Mouse (Mus musculus): ENCODE results near the gene Gjc1. TPM values are rescaled to one million over a fixed set of nuclear protein-coding genes. Genes with fewer than 3 reads are reported as not detected.

Gjc1 gene
- polyA plus RNA-seq, 1 experiment from 2014 or later, result 45.5 TPM

DNA sequence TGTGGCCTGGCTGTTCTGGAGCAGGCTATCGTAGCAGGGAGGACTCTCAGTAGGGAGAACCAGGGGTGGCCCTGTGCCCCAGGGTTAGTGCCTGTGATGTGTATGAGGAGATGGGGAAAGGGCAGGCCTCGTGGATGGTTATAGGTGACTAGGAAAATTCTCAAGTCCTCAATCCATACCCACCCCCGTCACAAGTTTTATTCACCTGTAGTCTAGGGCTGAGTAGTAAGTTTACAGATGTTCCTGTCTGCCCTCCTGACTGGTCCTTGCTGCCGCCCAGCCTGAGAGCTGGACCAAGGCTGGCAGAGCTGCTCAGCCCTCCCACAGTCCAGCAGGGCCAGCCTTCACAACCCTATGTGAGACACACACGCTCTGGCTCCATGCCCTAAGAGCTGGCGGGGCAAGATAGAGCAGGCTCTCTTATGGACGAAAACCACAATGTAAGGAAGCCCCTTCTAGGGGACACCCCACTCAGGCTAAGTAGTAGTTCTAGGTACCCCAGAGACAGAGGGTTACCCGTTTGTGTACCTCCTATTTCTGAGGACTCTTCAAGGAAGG is 40.3 kb downstream of the Gjc1 start:
- no peak overlapping the region for H3K27ac ChIP-seq (ENCODE audit: low read length)
- no peak overlapping the region for H3K4me3 ChIP-seq (ENCODE audit: low read length)
- 70% methylated on average over 8 of the region's 8 CpGs for WGBS
- H3K36me3 ChIP-seq (ENCODE audit: control insufficient read depth, insufficient read depth), result no peaks in the 10 kb centered on the region
- H3K27me3 ChIP-seq (ENCODE audit: control insufficient read depth, insufficient read depth, low read length), result no peaks in the 10 kb centered on the region
- H3K4me1 ChIP-seq (ENCODE audit: control insufficient read depth, insufficient read depth, low read length), result peaks cover 53% of the 10 kb centered on the region
- no peak for ATAC-seq (replicated peaks; ENCODE audit: extremely low read depth, insufficient read depth, low FRiP score)
- no peak overlapping the region for H3K4me2 ChIP-seq (ENCODE audit: low read depth, low read length)
- H3K9ac ChIP-seq (ENCODE audit: low read length), result no peak overlapping the region; the same call in 1 of the 2 replicates
- H3K9me3 ChIP-seq (replicated peaks; ENCODE audit: control insufficient read depth, low read length), result no peaks in the 10 kb centered on the region

DNA sequence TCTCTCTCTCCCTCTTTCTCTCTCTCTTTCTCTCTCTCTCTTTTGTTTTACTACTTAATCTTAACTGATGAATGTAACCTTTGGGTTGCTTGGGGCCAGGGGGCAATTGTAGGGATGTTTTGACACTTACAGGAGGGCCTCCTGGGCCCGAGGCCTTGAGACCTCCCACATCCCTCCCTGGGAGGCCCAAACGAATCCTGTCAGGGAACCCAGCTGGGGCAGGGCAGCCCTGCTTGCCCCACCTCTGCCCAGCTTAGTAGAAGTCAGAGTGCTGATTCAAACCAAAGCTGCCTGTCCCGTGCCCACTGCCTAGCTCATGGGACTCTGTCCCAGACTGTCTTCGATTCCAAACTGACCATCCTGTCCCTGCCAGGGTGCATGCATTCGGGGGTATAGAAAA is 40.9 kb downstream of the Gjc1 start:
- Histone ChIP-seq H3K27ac (ENCODE audit: low read length) (no peak overlapping the region), H3K4me1 (ENCODE audit: control insufficient read depth, insufficient read depth, low read length) (peaks cover 49% of the 10 kb centered on the region)

DNA sequence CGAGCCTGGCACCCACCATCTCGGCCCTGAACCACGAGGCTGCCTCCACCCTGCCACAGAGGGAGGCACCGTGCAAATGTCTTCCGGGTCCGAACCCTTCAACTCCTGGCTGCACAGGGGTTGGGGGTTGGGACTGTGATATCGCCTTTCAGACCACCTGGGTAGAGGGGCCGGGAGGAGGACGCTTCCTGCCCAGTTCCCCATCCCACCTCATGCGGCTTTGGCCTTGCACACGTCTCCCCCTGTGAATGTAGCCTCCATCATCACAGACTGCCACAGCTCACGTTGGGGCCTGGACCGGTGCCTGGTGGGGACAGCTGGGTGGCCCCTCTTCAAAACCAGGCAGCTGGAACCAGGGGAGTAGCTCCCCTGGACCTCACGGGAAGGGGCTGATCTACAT is 41.3 kb downstream of the Gjc1 start:
- ATAC-seq (replicated peaks; ENCODE audit: extremely low read depth, insufficient read depth, low FRiP score), result no peak
- no peak overlapping the region for H3K27ac ChIP-seq (ENCODE audit: low read length)
- H3K36me3 ChIP-seq (ENCODE audit: control insufficient read depth, insufficient read depth), result no peaks in the 10 kb centered on the region
- H3K4me1 ChIP-seq (ENCODE audit: control insufficient read depth, insufficient read depth, low read length), result peaks cover 45% of the 10 kb centered on the region
- H3K27me3 ChIP-seq (ENCODE audit: control insufficient read depth, insufficient read depth, low read length), result no peaks in the 10 kb centered on the region
- peak overlapping the region; percentile 60; the same call in 1 of the 2 replicates for H3K4me2 ChIP-seq (ENCODE audit: low read depth, low read length)
- H3K9ac ChIP-seq (ENCODE audit: low read length), result peak overlapping the region; percentile 69
- no peaks in the 10 kb centered on the region for H3K9me3 ChIP-seq (replicated peaks; ENCODE audit: control insufficient read depth, low read length)
- 47% methylated on average over 14 of the region's 14 CpGs for WGBS
- H3K4me3 ChIP-seq (ENCODE audit: low read length), result no peak overlapping the region

More for the DNA sequence above, 40.9 kb downstream of the Gjc1 start:
- H3K9ac ChIP-seq (ENCODE audit: low read length), result no peak overlapping the region; the same call in 1 of the 2 replicates
- no peak overlapping the region for H3K4me3 ChIP-seq (ENCODE audit: low read length)
- no peaks in the 10 kb centered on the region for H3K9me3 ChIP-seq (replicated peaks; ENCODE audit: control insufficient read depth, low read length)
- H3K27me3 ChIP-seq (ENCODE audit: control insufficient read depth, insufficient read depth, low read length), result no peaks in the 10 kb centered on the region
- H3K36me3 ChIP-seq (ENCODE audit: control insufficient read depth, insufficient read depth), result no peaks in the 10 kb centered on the region
- 55% methylated on average over 5 of the region's 5 CpGs for WGBS
- H3K4me2 ChIP-seq (ENCODE audit: low read depth, low read length), result no peak overlapping the region
- no peak for ATAC-seq (replicated peaks; ENCODE audit: extremely low read depth, insufficient read depth, low FRiP score)

DNA sequence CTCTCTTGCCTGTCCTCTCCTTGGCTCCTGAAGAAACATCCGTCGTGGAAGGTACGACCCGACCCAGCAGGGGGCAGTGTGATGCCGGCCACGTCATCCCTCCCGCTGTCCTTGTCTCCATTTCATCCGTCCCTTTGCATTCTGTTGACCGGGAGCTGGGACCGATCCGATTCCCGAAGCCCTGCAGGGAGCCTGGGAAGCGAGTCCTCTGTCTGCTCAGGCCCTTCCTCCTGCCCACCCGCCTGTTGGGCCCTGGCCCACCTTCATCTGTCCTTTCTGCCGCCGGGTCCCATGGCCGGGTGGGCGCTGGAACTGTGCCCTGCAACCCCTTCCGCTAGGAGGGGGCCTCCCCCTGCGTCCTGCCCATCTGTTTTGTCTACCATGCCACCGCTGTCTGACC is 41.9 kb downstream of the Gjc1 start:
- Histone ChIP-seq H3K4me3 (ENCODE audit: low read length) (peak overlapping the region; percentile 40), H3K36me3 (ENCODE audit: control insufficient read depth, insufficient read depth) (no peaks in the 10 kb centered on the region), H3K4me1 (ENCODE audit: control insufficient read depth, insufficient read depth, low read length) (peaks cover 40% of the 10 kb centered on the region), H3K27ac (ENCODE audit: low read length) (no peak overlapping the region), H3K9ac (ENCODE audit: low read length) (peak overlapping the region; percentile 69), H3K27me3 (ENCODE audit: control insufficient read depth, insufficient read depth, low read length) (no peaks in the 10 kb centered on the region), H3K4me2 (ENCODE audit: low read depth, low read length) (peak overlapping the region; percentile 60), H3K9me3 (replicated peaks; ENCODE audit: control insufficient read depth, low read length) (no peaks in the 10 kb centered on the region)
- peak; percentile 15; the same call in 1 of the 2 replicates for ATAC-seq (replicated peaks; ENCODE audit: extremely low read depth, insufficient read depth, low FRiP score)
- WGBS, result 19% methylated on average over 21 of the region's 21 CpGs

DNA sequence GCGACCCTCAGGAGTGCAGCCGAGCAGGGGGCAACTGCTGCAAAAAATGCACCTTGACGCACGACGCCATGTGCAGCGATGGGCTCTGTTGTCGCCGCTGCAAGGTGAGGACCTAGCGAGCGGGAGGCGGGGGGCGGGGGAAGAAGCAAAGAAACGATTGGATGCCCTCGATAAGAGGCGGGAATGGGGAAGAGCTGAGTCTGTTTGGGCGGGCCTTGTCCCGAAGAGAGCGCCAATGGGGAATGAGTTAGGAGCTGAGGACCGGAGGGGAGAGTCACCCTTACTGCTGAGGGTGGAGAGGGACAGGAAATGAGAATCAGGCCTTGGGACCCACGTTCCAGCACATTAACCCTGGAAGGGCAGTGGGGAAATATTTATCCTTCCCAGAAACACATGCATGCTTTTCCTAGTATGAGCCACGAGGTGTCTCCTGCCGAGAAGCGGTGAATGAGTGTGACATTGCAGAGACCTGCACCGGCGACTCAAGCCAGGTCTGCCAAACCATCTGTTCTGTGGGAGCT is 44.8 kb downstream of the Gjc1 start:
- H3K36me3 ChIP-seq (ENCODE audit: control insufficient read depth, insufficient read depth), result no peaks in the 10 kb centered on the region
- H3K4me1 ChIP-seq (ENCODE audit: control insufficient read depth, insufficient read depth, low read length), result peaks cover 32% of the 10 kb centered on the region
- 1% methylated on average over 25 of the region's 25 CpGs for WGBS
- peak; percentile 80 for ATAC-seq (replicated peaks; ENCODE audit: extremely low read depth, insufficient read depth, low FRiP score)
- peak overlapping the region; percentile 74 for H3K9ac ChIP-seq (ENCODE audit: low read length)
- no peaks in the 10 kb centered on the region for H3K27me3 ChIP-seq (ENCODE audit: control insufficient read depth, insufficient read depth, low read length)
- peak overlapping the region; percentile 64 for H3K4me3 ChIP-seq (ENCODE audit: low read length)
- peak overlapping the region; percentile 94 for H3K4me2 ChIP-seq (ENCODE audit: low read depth, low read length)
- H3K9me3 ChIP-seq (replicated peaks; ENCODE audit: control insufficient read depth, low read length), result no peaks in the 10 kb centered on the region
- peak overlapping the region; percentile 59 for H3K27ac ChIP-seq (ENCODE audit: low read length)

DNA sequence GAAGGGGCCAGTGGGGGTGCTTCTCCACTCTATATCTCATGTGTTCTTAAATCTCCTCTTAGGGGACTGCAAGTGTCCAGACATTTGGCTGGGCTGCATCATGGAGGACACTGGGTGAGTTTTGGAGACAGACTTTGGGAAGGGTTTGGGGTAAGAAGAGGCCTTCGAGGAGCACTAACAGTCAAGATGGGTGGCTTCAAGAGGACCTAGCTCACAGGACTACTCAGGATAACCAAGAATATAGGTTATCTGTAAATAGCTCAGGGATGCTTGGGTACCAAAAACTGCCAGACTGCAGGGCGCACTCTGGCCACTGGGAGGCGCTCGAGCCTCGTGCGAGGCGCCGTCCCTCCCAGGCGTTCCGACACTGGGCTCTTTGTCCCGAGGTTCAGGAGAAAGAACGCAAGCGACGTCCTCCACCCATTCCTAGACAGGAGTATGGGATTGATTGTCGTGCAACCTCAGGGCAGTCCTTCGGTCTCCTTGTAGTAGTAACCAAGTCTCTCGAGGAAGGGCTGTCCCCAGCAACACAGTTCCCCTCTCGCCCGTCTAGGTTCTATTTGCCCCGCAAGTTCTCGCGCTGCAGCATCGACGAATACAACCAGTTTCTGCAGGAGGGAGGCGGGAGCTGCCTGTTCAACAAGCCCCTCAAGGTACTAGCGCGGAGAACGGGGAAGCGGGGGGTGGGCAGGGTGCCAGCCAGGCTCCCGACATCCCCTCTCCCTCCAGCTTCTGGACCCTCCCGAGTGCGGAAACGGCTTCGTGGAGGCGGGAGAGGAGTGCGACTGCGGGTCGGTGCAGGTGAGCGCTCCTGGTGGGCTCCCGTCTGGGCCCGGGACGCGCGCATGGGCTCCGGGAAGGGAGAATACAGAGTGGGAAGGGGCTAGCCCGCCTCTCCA is 45.5 kb downstream of the Gjc1 start:
- Histone ChIP-seq H3K4me1 (ENCODE audit: control insufficient read depth, insufficient read depth, low read length) (peaks cover 27% of the 10 kb centered on the region), H3K4me3 (ENCODE audit: low read length) (peak overlapping the region; percentile 64), H3K27ac (ENCODE audit: low read length) (peak overlapping the region; percentile 59), H3K4me2 (ENCODE audit: low read depth, low read length) (peak overlapping the region; percentile 94), H3K27me3 (ENCODE audit: control insufficient read depth, insufficient read depth, low read length) (no peaks in the 10 kb centered on the region), H3K36me3 (ENCODE audit: control insufficient read depth, insufficient read depth) (no peaks in the 10 kb centered on the region), H3K9ac (ENCODE audit: low read length) (peak overlapping the region; percentile 74), H3K9me3 (replicated peaks; ENCODE audit: control insufficient read depth, low read length) (no peaks in the 10 kb centered on the region)
- ATAC-seq (replicated peaks; ENCODE audit: extremely low read depth, insufficient read depth, low FRiP score), result peak; percentile 34
- WGBS, result under 1% methylated on average over 46 of the region's 46 CpGs

DNA sequence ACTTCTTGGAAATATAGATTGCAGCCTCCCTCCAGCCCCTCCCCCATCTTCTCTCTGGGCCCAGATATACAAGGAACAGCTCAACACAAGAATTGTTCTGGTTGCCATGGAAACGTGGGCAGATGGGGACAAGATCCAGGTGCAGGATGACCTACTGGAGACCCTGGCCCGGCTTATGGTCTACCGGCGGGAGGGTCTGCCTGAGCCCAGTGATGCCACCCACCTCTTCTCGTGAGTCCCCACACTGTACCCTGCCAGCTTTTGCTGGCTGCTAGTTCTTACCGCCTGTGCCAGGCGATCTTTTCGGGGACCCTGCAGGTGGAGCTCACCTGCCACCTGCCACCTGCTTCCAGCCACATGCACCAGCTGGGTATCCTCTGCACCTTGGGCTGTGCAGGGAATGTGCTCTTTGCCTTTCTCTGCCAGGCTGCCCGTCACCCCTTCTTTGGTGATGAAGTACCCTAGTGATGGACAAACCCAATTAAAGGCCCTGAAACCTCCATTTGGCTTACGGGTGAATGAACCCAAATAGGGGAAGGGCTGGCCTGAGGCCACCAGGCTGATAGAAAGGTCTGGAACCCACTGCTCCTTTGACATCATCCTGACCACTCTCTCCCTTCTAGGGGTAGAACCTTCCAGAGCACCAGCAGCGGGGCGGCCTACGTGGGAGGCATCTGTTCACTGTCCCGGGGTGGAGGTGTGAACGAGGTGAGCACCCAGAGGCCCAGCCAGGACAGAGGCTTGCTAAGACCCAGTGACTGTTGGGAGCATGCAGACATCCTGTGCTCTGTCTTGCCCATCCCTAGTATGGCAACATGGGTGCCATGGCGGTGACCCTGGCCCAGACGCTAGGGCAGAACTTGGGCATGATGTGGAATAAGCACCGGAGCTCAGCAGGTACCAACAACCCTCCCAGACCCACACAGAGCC is 46.5 kb downstream of the Gjc1 start:
- no peak overlapping the region for H3K4me3 ChIP-seq (ENCODE audit: low read length)
- 71% methylated on average over 18 of the region's 18 CpGs for WGBS
- no peaks in the 10 kb centered on the region for H3K9me3 ChIP-seq (replicated peaks; ENCODE audit: control insufficient read depth, low read length)
- no peak overlapping the region for H3K4me2 ChIP-seq (ENCODE audit: low read depth, low read length)
- H3K27me3 ChIP-seq (ENCODE audit: control insufficient read depth, insufficient read depth, low read length), result no peaks in the 10 kb centered on the region
- no peak overlapping the region for H3K9ac ChIP-seq (ENCODE audit: low read length)
- H3K36me3 ChIP-seq (ENCODE audit: control insufficient read depth, insufficient read depth), result no peaks in the 10 kb centered on the region
- peaks cover 19% of the 10 kb centered on the region for H3K4me1 ChIP-seq (ENCODE audit: control insufficient read depth, insufficient read depth, low read length)
- no peak overlapping the region for H3K27ac ChIP-seq (ENCODE audit: low read length)
- ATAC-seq (replicated peaks; ENCODE audit: extremely low read depth, insufficient read depth, low FRiP score), result no peak

DNA sequence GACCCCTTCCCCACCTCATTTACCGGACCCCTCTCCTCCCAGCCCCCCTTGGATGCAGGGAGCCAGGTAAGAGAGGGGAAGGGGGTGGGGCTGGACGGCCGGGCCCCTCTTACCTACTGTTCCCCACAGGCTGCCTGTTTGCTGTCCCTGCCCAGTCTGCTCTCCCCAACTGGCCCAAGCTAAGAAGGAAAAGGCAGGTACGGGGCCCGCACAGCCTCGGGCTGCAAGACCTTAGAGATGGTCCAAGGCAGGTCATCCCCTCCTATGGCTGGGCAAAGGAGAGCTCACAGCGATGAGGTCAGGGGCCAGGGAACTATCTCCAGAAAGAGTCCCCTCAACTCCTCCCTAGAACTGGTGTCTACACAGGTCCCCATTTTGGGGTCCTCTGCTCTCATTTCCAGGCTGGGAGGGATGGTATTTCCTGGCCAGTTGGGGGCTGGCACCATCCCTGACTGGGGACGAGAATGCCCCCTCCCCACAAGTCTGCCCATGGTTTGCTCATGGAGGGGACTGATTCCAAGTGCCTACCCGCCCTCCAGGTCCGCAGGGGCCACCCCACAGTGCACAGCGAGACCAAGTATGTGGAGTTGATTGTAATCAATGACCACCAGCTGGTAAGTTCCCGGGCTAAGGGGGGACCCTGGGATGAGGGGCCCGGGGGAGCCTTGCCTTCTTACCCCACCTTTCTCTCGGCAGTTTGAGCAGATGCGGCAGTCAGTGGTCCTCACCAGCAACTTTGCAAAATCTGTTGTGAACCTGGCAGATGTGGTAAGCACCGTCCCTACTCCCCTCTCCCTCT is 47.4 kb downstream of the Gjc1 start:
- Histone ChIP-seq H3K9ac (ENCODE audit: low read length) (no peak overlapping the region), H3K9me3 (replicated peaks; ENCODE audit: control insufficient read depth, low read length) (no peaks in the 10 kb centered on the region), H3K27ac (ENCODE audit: low read length) (no peak overlapping the region), H3K4me2 (ENCODE audit: low read depth, low read length) (no peak overlapping the region), H3K27me3 (ENCODE audit: control insufficient read depth, insufficient read depth, low read length) (no peaks in the 10 kb centered on the region), H3K36me3 (ENCODE audit: control insufficient read depth, insufficient read depth) (no peaks in the 10 kb centered on the region), H3K4me1 (ENCODE audit: control insufficient read depth, insufficient read depth, low read length) (peaks cover 19% of the 10 kb centered on the region), H3K4me3 (ENCODE audit: low read length) (no peak overlapping the region)
- 42% methylated on average over 16 of the region's 16 CpGs for WGBS
- no peak for ATAC-seq (replicated peaks; ENCODE audit: extremely low read depth, insufficient read depth, low FRiP score)

All from heart, embryonic 16.5 days (tissue).